Mouse (Mus musculus): ENCODE results near the gene Gabra3. TPM values are rescaled to one million over a fixed set of nuclear protein-coding genes. Genes with fewer than 3 reads are reported as not detected.

Gabra3 gene
- polyA plus RNA-seq, 1 experiment = 0.39 TPM

- H3K36me3 ChIP-seq (ENCODE audit: control insufficient read depth, insufficient read depth, low read length) = no peaks in the 10 kb centered on the region
- no peaks in the 10 kb centered on the region for H3K27me3 ChIP-seq (ENCODE audit: control insufficient read depth, insufficient read depth, low read length)
- H3K4me1 ChIP-seq (replicated peaks; ENCODE audit: control insufficient read depth, insufficient read depth, low read length) = no peaks in the 10 kb centered on the region
- H3K27ac ChIP-seq (ENCODE audit: control insufficient read depth, insufficient read depth, low read length) = no peak within 1 kb of the TSS
- WGBS = 92% methylated on average over 6 of the region's 6 CpGs
- no peak within 1 kb of the TSS for H3K4me3 ChIP-seq (ENCODE audit: control insufficient read depth, insufficient read depth, low read length)
- TF ChIP-seq POLR2A (IDR thresholded peaks at IDR 0.05; ENCODE audit: control insufficient read depth, extremely low read depth, insufficient read depth, low read length, poor library complexity) = no peak
- no peak for TF ChIP-seq CTCF (IDR thresholded peaks at IDR 0.05; ENCODE audit: borderline replicate concordance, control insufficient read depth, extremely low read depth, insufficient read depth, low read length, poor library complexity)
- no peak for DNase-seq
Observed at GRCm38 (mm10) chrX:72386758-72387157, 269.9 kb downstream of the Gabra3 start, which contains the start of gene Magea10. Magea10 (minus strand) TSS chrX:72386858.

Other genes starting within 250 kb of the Gabra3 start
- 0.08 and 0.11 TPM in 2 replicates for gene Gabrq, start 168.3 kb upstream of the Gabra3 start, polyA plus RNA-seq (2012; rRNA removed)